Mouse (Mus musculus): ENCODE results near the gene Pde1a.

Pde1a gene

GRCm38 (mm10) chr2:80038642-80039445 lies 90.4 kb downstream of the Pde1a start:
- no peak for DNase-seq

GRCm38 (mm10) chr2:80037971-80038370 lies 91.3 kb downstream of the Pde1a start:
- DNase-seq, result no peak

GRCm38 (mm10) chr2:80029051-80029450 lies 100.2 kb downstream of the Pde1a start:
- no peak for DNase-seq

DNA sequence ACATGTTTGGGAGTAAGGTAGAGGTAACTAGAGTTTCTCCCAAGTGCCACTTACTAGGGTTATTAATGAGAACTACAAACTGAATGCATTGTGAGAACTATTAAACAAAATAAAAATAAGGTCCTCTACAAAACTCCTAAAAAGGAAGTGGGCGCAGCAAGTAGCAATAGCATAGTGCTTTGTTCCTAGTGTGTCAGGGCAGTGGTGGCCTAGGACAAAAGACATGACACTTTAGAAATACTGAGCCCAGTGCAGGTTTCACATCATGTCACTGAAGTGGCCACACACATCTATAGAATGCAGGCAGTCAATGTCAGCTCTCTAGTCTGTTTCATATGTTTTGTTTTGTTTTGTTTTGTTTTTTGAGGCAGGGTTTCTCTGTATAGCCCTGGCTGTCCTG lies 103.2 kb downstream of the Pde1a start:
- no peak for DNase-seq

DNA sequence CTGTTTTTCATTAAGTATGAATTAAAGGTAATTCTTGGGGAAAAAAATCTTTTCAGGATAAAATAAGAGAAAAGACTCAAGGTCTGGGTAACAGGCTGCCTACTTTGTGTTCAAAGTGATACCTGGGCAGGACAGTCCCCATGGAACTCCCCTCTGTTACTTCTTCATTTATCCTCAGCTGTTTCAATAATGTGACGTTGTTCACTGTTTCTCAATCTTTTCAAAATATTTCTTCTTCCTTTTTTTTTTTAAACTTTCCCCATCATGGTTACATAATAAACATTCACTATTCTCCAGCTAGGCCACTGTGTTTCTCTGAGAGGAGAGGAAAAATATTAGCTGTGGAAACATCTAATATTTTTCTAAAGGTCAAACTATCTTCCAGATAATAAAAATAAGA lies 103.7 kb downstream of the Pde1a start:
- DNase-seq, result no peak

- no peak for DNase-seq
Measured at GRCm38 (mm10) chr2:80025038-80025437, 104.2 kb downstream of the Pde1a start.

DNA sequence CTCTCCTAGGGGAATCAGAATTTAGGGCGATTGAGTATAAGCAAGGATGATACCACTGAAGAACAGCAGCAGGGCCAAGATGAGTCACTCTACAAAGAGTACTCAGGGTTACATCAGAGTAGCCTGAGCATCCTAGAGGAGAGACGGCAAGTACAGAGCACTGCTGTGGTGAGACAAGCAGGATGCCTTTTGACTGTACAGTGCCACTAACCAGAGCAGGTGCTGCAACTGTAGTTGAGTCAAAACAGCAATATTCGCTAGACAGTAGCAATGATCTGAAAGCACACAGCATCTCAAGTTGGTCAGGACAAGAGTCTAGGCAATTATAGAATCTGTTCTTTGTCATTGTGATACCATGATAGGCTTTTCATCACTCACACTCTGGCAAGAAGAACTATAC lies 115.1 kb downstream of the Pde1a start:
- DNase-seq, result no peak

DNA sequence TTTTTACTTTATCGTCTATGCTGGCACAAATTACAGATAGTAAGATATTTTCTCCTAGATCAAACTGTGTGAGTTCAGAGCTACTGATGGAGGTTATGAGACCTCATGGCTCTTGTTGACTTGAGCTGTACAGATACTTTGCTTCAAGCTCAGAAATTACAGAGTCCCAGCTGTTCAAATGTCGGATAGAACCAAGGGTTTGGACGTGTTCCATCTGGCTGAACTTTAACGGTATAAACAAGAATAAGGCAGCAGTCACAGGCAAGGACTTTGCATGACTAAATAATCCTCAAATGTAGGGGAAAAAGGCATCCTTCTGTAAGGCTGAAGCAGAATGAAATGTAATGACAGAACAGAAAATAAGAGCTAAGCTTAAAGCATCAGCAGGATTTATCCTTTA lies 116.2 kb downstream of the Pde1a start:
- DNase-seq, result peak; percentile 14

GRCm38 (mm10) chr2:79999168-79999567 lies 130.1 kb downstream of the Pde1a start:
- DNase-seq, result no peak

DNA sequence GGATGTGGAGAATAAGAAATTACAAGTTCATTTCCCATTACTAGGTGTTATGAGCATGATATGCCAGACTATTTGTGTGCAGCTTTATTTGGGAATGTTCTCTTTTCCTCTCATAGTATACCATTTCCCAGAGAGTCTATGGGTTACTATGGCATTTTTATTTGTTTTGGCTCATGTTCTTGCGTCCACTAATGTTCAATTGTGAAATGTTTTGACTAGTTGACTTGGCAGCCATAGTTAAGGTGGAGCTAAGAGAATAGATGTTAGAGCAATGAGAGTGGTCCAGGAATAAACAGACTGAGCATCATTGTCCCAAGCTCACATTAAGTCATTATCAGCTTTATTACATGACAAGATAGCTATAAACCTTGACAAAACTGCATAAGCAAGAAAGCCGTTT lies 130.8 kb downstream of the Pde1a start:
- DNase-seq, result no peak

GRCm38 (mm10) chr2:79991642-79992041 lies 137.6 kb downstream of the Pde1a start:
- no peak for DNase-seq

- DNase-seq, result no peak
Measured at GRCm38 (mm10) chr2:79983778-79984177, 145.5 kb downstream of the Pde1a start.

GRCm38 (mm10) chr2:79983222-79983632 lies 146.0 kb downstream of the Pde1a start:
- DNase-seq, result peak; percentile 23

GRCm38 (mm10) chr2:79981781-79982180 lies 147.5 kb downstream of the Pde1a start:
- DNase-seq, result no peak

- no peak for DNase-seq
Measured at GRCm38 (mm10) chr2:79978992-79979391, 150.3 kb downstream of the Pde1a start.

DNA sequence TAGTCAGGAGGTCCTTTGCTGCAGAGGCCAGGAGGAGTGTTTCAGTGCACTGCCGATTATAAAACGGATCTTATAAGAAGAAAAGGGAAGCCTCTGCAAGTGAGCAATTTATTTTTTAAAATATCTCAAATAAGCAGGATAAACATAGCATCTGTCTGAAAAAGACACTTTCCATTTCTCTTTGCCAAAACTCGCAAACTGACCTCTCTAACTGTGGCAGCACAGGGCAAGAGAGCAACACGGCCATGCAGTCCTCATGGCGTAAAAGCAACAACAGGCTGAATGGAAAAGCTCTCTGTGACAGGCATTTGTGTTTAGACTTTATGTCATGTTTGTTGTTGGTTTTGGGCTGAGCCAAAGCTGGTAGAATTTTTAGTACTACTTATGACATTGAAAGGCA lies 152.0 kb downstream of the Pde1a start:
- DNase-seq, result no peak

GRCm38 (mm10) chr2:79975947-79976346 lies 153.3 kb downstream of the Pde1a start:
- no peak for DNase-seq

DNA sequence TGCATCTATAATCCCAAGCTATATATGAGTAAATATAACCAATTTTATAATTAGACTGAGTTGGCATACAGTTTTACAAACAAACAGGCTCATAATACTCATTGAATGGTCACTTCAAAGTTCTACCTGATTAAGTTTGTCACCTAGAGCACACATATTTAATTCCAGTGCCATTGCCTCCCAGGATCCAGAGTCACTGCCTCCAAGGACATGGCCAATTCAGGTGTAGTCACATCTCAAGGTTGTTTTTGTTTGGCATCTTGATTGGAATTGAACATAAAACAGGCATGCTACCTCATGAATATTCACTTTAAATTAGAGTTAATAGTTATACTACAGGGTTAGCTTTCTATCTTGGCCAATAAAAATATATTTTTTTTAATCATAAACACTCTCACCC lies 157.0 kb downstream of the Pde1a start:
- no peak for DNase-seq

DNA sequence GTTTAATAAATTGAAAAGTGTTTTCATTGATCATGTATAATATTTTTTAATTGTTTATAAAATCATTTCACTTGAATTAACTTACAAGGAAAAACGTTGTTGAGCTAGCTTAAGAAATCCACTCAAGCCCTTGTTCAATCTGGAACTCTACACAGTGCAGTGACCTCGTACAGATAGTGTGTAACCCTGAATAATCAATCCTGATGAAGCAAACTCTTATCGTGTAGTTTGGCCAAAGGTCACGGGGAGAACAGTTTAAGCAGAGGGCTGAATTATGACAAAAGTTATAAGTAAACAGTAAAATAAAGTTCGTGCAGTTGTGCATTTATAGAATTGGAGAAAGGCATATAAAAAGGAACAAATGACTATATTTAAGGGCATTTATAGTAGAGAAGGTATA lies 159.7 kb downstream of the Pde1a start:
- DNase-seq, result no peak

DNA sequence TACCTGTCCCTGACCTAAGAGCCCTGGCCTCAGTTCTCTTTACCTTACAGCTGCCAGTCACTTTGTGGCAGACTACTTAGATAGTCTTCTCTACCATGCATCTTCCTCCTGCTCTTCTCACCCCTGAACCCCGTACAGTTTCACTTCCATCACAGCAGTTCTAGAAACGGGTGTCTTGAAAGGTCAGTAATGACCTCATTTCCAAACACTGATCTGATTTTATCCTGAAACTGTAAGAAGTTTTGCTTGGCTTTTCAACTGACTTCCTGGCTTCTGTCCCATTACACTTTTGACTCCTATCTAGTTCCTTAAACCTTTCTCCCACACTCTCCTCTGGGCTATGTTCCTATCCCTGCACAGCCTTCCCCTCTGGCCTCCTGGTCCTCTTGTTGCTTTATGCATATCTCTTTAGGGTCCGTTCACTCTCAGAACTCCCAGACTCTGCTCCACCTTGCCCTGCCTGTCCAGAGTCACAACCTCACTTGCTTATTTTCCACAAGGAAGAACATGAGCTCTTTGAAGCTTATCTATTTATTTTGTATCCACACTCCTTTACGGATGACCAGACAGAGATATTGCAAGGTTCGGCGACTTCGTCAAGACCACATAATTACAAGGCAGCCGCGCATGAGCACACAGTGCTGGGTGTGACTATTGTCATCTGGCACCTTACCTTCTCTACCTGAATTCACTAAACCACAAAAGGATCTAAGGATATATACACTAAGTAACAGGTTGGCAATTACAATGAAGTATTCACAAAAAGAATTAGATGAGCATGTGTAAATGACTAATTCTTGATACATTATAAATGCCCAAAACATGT lies 162.4 kb downstream of the Pde1a start:
- no peak for DNase-seq

GRCm38 (mm10) chr2:79966086-79966485 lies 163.2 kb downstream of the Pde1a start:
- DNase-seq, result no peak

DNA sequence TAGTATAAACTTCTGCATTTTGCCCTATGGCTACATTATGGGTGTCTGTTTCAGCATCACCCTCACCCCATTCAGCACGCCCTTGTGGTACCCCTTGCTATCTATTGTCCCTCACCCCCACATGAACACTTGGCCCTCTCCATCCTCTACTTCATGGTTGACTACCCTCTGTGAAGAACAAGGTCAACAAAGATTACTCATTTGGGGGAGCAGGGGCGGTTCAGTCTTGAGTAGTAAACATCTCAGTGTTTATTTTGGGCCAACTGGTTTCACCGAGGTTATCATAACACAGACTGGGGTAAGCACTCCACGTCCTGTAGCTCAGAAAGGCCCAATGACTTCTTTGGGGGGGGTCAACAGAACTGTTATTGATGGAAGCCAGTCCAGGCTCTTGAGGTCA lies 164.3 kb downstream of the Pde1a start:
- no peak for DNase-seq

DNA sequence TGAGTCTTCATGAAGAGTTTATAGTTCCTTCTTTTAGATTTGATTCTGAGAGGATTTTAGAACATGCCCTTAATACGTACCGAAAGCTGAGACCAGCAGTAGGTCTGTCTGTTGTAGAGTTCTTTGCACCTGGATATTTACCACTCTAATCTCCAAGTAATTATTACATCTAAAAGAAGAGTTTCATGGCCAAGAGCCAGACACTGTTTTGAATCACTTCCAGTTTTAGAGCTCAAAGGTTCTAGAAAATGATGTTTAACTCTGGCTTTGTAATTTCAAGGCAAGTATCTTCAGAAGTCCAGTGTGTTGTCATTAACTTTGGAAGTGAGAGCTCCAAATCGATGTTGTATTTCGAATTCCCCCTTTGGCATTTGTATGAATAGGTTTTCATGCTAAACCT lies 167.8 kb downstream of the Pde1a start:
- no peak for DNase-seq

- no peak for DNase-seq
Measured at GRCm38 (mm10) chr2:79957659-79958340, 171.5 kb downstream of the Pde1a start.
